Mouse (Mus musculus) C2C12 (cell line): Measurements from ENCODE around the gene Prkar1a. TPM values are rescaled to one million over a fixed set of nuclear protein-coding genes. Genes with fewer than 3 reads are reported as not detected.

Experiments used
- H3K27me3 ChIP-seq: one replicate; pipeline ENCODE4 v1.6.1; 2011; ENCODE audit not compliant: control insufficient read depth, insufficient read depth, insufficient read length
- H3K36me3 ChIP-seq: one replicate; pipeline ENCODE4 v1.6.1; 2011; ENCODE audit not compliant: control insufficient read depth, insufficient read depth
- H3K4me3 ChIP-seq: one replicate; pipeline ENCODE4 v1.5.1; 2011; ENCODE audit warnings: mild to moderate bottlenecking, control low read depth; ENCODE audit not compliant: poor library complexity, insufficient read depth, severe bottlenecking
- H3K79me2 ChIP-seq: one replicate; pipeline ENCODE4 v1.6.1; 2011; ENCODE audit not compliant: control insufficient read depth, insufficient read depth
- H3K79me3 ChIP-seq: one replicate; pipeline ENCODE4 v1.6.1; 2011; ENCODE audit warnings: low read depth, control low read depth
- H3ac ChIP-seq: one replicate; pipeline ENCODE3; 2011; ENCODE audit warnings: low read depth; ENCODE audit not compliant: control insufficient read depth, insufficient read length
- CEBPB ChIP-seq: IDR thresholded peaks from one replicate; pipeline ENCODE4 v1.6.1; 2011; ENCODE audit warnings: low read depth, mild to moderate bottlenecking, control low read depth, moderate library complexity
- CTCF ChIP-seq: IDR thresholded peaks from one replicate; pipeline ENCODE4 v1.5.1; 2011; ENCODE audit not compliant: control insufficient read depth, insufficient read depth, insufficient read length
- FOSL1 ChIP-seq: IDR thresholded peaks from one replicate; pipeline ENCODE4 v1.8.0; 2011; ENCODE audit warnings: mild to moderate bottlenecking, low read length; ENCODE audit not compliant: poor library complexity, insufficient read depth, severe bottlenecking
- MAX ChIP-seq: IDR thresholded peaks from one replicate; pipeline ENCODE4 v1.6.1; 2011; ENCODE audit warnings: mild to moderate bottlenecking, control low read depth
- MYOD1 ChIP-seq: IDR thresholded peaks from one replicate; pipeline ENCODE4 v1.6.1; 2011; ENCODE audit warnings: low read depth; ENCODE audit not compliant: control insufficient read depth, insufficient read length
- MYOG ChIP-seq: IDR thresholded peaks from one replicate; pipeline ENCODE4 v1.6.1; 2011; ENCODE audit not compliant: control insufficient read depth, insufficient read length; ENCODE audit errors: extremely low read depth
- USF1 ChIP-seq: IDR thresholded peaks from one replicate; pipeline ENCODE4 v1.6.1; 2011; ENCODE audit warnings: low read depth, mild to moderate bottlenecking, control low read depth, moderate library complexity
- polyA plus RNA-seq: library from polyadenylated mRNA; unstranded; fragments of >200 nt; fragmentation: generic; extraction: Trizol; gene quantifications from one replicate; pipeline ENCODE4 v1.2.1, GENCODE M21; 2012; ENCODE audit warnings: missing spikeins

Prkar1a gene
- polyA plus RNA-seq, 1 experiment: 237 TPM

GRCm38 (mm10) chr11:109611303-109612149 is 37.7 kb upstream of the Prkar1a start, which contains the start of gene Wipi1:
Wipi1 (minus strand) TSS chr11:109611967.
- H3K79me2 ChIP-seq: peaks cover 40% of the 10 kb centered on the region
- H3K79me3 ChIP-seq: peaks cover 5% of the 10 kb centered on the region
- TF ChIP-seq FOSL1 (no peak), MYOG (no peak), CEBPB (no peak), USF1 (peak; percentile 87), MYOD1 (no peak), MAX (peak; percentile 99)
- H3ac ChIP-seq: peak within 1 kb of the TSS; percentile 50
- H3K27me3 ChIP-seq: no peaks in the 10 kb centered on the region
- H3K36me3 ChIP-seq: no peaks in the 10 kb centered on the region
- H3K4me3 ChIP-seq: peak within 1 kb of the TSS; percentile 58

GRCm38 (mm10) chr11:109612871-109613529 is 36.2 kb upstream of the Prkar1a start:
- Histone ChIP-seq H3K4me3 (no peak overlapping the region), H3K79me2 (peaks cover 26% of the 10 kb centered on the region), H3ac (no peak overlapping the region), H3K79me3 (peaks cover 2% of the 10 kb centered on the region), H3K27me3 (no peaks in the 10 kb centered on the region), H3K36me3 (no peaks in the 10 kb centered on the region)
- TF ChIP-seq MYOG: no peak
- TF ChIP-seq USF1: no peak
- no peak for TF ChIP-seq FOSL1
- no peak for TF ChIP-seq CTCF
- TF ChIP-seq MAX: no peak
- no peak for TF ChIP-seq MYOD1
- no peak for TF ChIP-seq CEBPB

GRCm38 (mm10) chr11:109615286-109615685 is 33.9 kb upstream of the Prkar1a start:
- H3K4me3 ChIP-seq: no peak overlapping the region
- no peaks in the 10 kb centered on the region for H3K27me3 ChIP-seq
- no peaks in the 10 kb centered on the region for H3K79me3 ChIP-seq
- no peak overlapping the region for H3ac ChIP-seq
- no peaks in the 10 kb centered on the region for H3K36me3 ChIP-seq
- TF ChIP-seq MAX: no peak
- peaks cover 6% of the 10 kb centered on the region for H3K79me2 ChIP-seq

- H3K36me3 ChIP-seq: no peaks in the 10 kb centered on the region
- H3K4me3 ChIP-seq: no peak overlapping the region
- no peaks in the 10 kb centered on the region for H3K79me2 ChIP-seq
- H3ac ChIP-seq: no peak overlapping the region
- H3K79me3 ChIP-seq: no peaks in the 10 kb centered on the region
- no peaks in the 10 kb centered on the region for H3K27me3 ChIP-seq
- no peak for TF ChIP-seq USF1
- no peak for TF ChIP-seq MAX
- TF ChIP-seq CTCF: no peak
- no peak for TF ChIP-seq CEBPB
- no peak for TF ChIP-seq FOSL1
- no peak for TF ChIP-seq MYOG
- no peak for TF ChIP-seq MYOD1
Measured at GRCm38 (mm10) chr11:109616352-109616751, 32.9 kb upstream of the Prkar1a start.

GRCm38 (mm10) chr11:109616766-109617165 is 32.4 kb upstream of the Prkar1a start:
- H3ac ChIP-seq: no peak overlapping the region
- H3K79me3 ChIP-seq: no peaks in the 10 kb centered on the region
- H3K36me3 ChIP-seq: no peaks in the 10 kb centered on the region
- H3K79me2 ChIP-seq: no peaks in the 10 kb centered on the region
- TF ChIP-seq MYOG: no peak
- TF ChIP-seq CTCF: no peak
- no peak for TF ChIP-seq MYOD1
- no peak for TF ChIP-seq MAX
- TF ChIP-seq CEBPB: no peak
- no peak for TF ChIP-seq FOSL1
- no peak for TF ChIP-seq USF1
- H3K4me3 ChIP-seq: no peak overlapping the region
- no peaks in the 10 kb centered on the region for H3K27me3 ChIP-seq
